ENCODE assay signal across 25 mouse cellular contexts in genomic region chr10:51320207-51320606, GRCm38 (mm10).
DNase-seq lines count a peak whose midpoint lies in the region; ATAC-seq lines count a peak whose summit lies in the region.
"Had no signal": no experiment of that assay in that cellular context is flagged by ENCODE, and none has a peak within 500 bp of the region (broad histone marks: within the 10 kb centered on the region; RNA-seq: fewer than 3 reads in every experiment).

No protein-coding gene starts in this region.

- WGBS in kidney, embryonic 15.5 days, result 20% methylated on average over 2 of the region's 2 CpGs
- 45% methylated on average over 2 of the region's 2 CpGs for WGBS in limb, embryonic 11.5 days
- 66% methylated on average over 2 of the region's 2 CpGs for WGBS in limb, embryonic 10.5 days

- no peaks in the 10 kb centered on the region for H3K27me3 ChIP-seq in kidney, embryonic 15.5 days
- no peaks in the 10 kb centered on the region for H3K27me3 ChIP-seq in limb, embryonic 11.5 days (ENCODE audit: control insufficient read depth, insufficient read depth, low read length)
- H3K27me3 ChIP-seq in limb, embryonic 10.5 days (ENCODE audit: low read depth, poor library complexity, severe bottlenecking), result no peaks in the 10 kb centered on the region
- H3K27me3 ChIP-seq: CH12.LX; embryonic facial prominence, embryonic 12.5 days; forebrain, embryonic 13.5 days; forebrain, embryonic 15.5 days had no signal

- H3K4me1 ChIP-seq in kidney, embryonic 15.5 days, result no peaks in the 10 kb centered on the region
- H3K4me1 ChIP-seq in limb, embryonic 11.5 days (ENCODE audit: control insufficient read depth, insufficient read depth, low read length), result no peaks in the 10 kb centered on the region
- H3K4me1 ChIP-seq in limb, embryonic 10.5 days, result no peaks in the 10 kb centered on the region
- H3K4me1 ChIP-seq: embryonic facial prominence, embryonic 10.5 days; embryonic facial prominence, embryonic 12.5 days; forebrain, embryonic 13.5 days; forebrain, embryonic 15.5 days had no signal

- no peaks in the 10 kb centered on the region for H3K9me3 ChIP-seq in kidney, embryonic 15.5 days (replicated peaks)
- no peaks in the 10 kb centered on the region for H3K9me3 ChIP-seq in limb, embryonic 11.5 days (ENCODE audit: control insufficient read depth, low read length)
- no peaks in the 10 kb centered on the region for H3K9me3 ChIP-seq in limb, embryonic 10.5 days (replicated peaks)
- H3K9me3 ChIP-seq: embryonic facial prominence, embryonic 10.5 days; embryonic facial prominence, embryonic 12.5 days; forebrain, embryonic 13.5 days; forebrain, embryonic 15.5 days; G1E had no signal

- no peak overlapping the region for H3K27ac ChIP-seq in kidney, embryonic 15.5 days
- H3K27ac ChIP-seq in limb, embryonic 11.5 days (replicated peaks; ENCODE audit: low read depth, low read length), result no peak overlapping the region
- H3K27ac ChIP-seq in limb, embryonic 10.5 days, result no peak overlapping the region
- H3K27ac ChIP-seq: embryonic facial prominence, embryonic 10.5 days; embryonic facial prominence, embryonic 12.5 days; forebrain, embryonic 13.5 days; forebrain, embryonic 15.5 days had no signal

- H3K36me3 ChIP-seq in kidney, embryonic 15.5 days, result no peaks in the 10 kb centered on the region
- no peaks in the 10 kb centered on the region for H3K36me3 ChIP-seq in limb, embryonic 11.5 days (ENCODE audit: control insufficient read depth, insufficient read depth, low read length)
- H3K36me3 ChIP-seq in limb, embryonic 10.5 days, result no peaks in the 10 kb centered on the region
- H3K36me3 ChIP-seq: embryonic facial prominence, embryonic 10.5 days; embryonic facial prominence, embryonic 12.5 days; forebrain, embryonic 15.5 days; G1E had no signal

- peak; percentile 2 for DNase-seq in embryo, embryonic 11.5 days (ENCODE audit: low read depth, low spot score)
- no peak for DNase-seq in embryo, embryonic 9.5 days (ENCODE audit: extremely low spot score)
- no peak for DNase-seq in kidney, postnatal 10 days
- no peak for DNase-seq in limb, embryonic 11.5 days (ENCODE audit: low spot score)
- no peak for DNase-seq in limb, embryonic 10.5 days (ENCODE audit: low spot score)
- DNase-seq in lung, postnatal 36 days, result no peak
- DNase-seq: adrenal gland, adult 8-10 months; adrenal gland, postnatal 14 days; adrenal gland, postnatal 36 days; B cell, adult 2 months; cerebellum, adult 11-12 months; cerebellum, adult 2 months; cerebellum, adult 9-10 months; cerebellum, postnatal 10 days; cerebellum, postnatal 25 days had no signal

- H3K4me3 ChIP-seq in kidney, embryonic 15.5 days (replicated peaks), result no peak overlapping the region
- no peak overlapping the region for H3K4me3 ChIP-seq in limb, embryonic 11.5 days (ENCODE audit: low read depth, low read length)
- no peak overlapping the region for H3K4me3 ChIP-seq in limb, embryonic 10.5 days
- H3K4me3 ChIP-seq: embryonic facial prominence, embryonic 10.5 days; embryonic facial prominence, embryonic 12.5 days; forebrain, embryonic 13.5 days; forebrain, embryonic 15.5 days had no signal

- H3K9ac ChIP-seq in kidney, embryonic 15.5 days, result no peak overlapping the region
- no peak overlapping the region for H3K9ac ChIP-seq in limb, embryonic 11.5 days (ENCODE audit: low read length)
- H3K9ac ChIP-seq: embryonic facial prominence, embryonic 12.5 days; forebrain, embryonic 13.5 days; forebrain, embryonic 15.5 days had no signal

- peak; percentile 79 for ATAC-seq in kidney, embryonic 15.5 days (replicated peaks; ENCODE audit: low FRiP score)
- peak; percentile 77; the same call in 1 of the 2 replicates for ATAC-seq in limb, embryonic 11.5 days (ENCODE audit: insufficient number of reproducible peaks, low FRiP score, low TSS enrichment, low read depth)
- ATAC-seq: activated CD4-positive, CD25-positive, alpha-beta regulatory T cell, adult 4 months; CD4-positive, CD25-positive, alpha-beta regulatory T cell, adult 4 months; forebrain, embryonic 13.5 days; forebrain, embryonic 15.5 days; Patski had no signal

- H3K4me2 ChIP-seq in kidney, embryonic 15.5 days, result no peak overlapping the region
- H3K4me2 ChIP-seq in limb, embryonic 11.5 days (ENCODE audit: low read depth, severe bottlenecking), result no peak overlapping the region
- H3K4me2 ChIP-seq: embryonic facial prominence, embryonic 12.5 days; forebrain, embryonic 13.5 days; forebrain, embryonic 15.5 days had no signal
